Mouse (Mus musculus): ENCODE data around the gene Pip4k2b. TPM values are rescaled to one million over a fixed set of nuclear protein-coding genes. Genes with fewer than 3 reads are reported as not detected.
A peak's percentile ranks its signal among the peaks of the same experiment; 100 is the strongest.

The Pip4k2b gene
- polyA plus RNA-seq, 1 experiment from 2014 or later = 0.75 TPM

GRCm38 (mm10) chr11:97677842-97678241 is 66.7 kb downstream of the Pip4k2b start:
- Histone ChIP-seq H3K9me3 (ENCODE audit: control insufficient read depth, low read length) (no peaks in the 10 kb centered on the region), H3K4me2 (replicated peaks; ENCODE audit: low read depth) (no peak overlapping the region), H3K27ac (replicated peaks) (no peak overlapping the region), H3K9ac (ENCODE audit: low read length) (no peak overlapping the region), H3K27me3 (ENCODE audit: control insufficient read depth, insufficient read depth, low read length) (no peaks in the 10 kb centered on the region), H3K36me3 (ENCODE audit: control insufficient read depth, insufficient read depth, low read length) (peaks cover 36% of the 10 kb centered on the region), H3K4me1 (replicated peaks; ENCODE audit: control insufficient read depth, insufficient read depth) (no peaks in the 10 kb centered on the region), H3K4me3 (ENCODE audit: low read depth, low read length) (no peak overlapping the region)
- no peak for TF ChIP-seq EP300 (optimal IDR thresholded peaks at IDR 0.05)
- TF ChIP-seq CTCF (IDR thresholded peaks at IDR 0.05; ENCODE audit: low read depth) = peak; percentile 48
- WGBS = 74% methylated on average over 8 of the region's 8 CpGs
- DNase-seq (ENCODE audit: low spot score) (no peak), ATAC-seq (ENCODE audit: low FRiP score, low TSS enrichment) (no peak)

GRCm38 (mm10) chr11:97677381-97677780 is 67.1 kb downstream of the Pip4k2b start:
- DNase-seq (ENCODE audit: low spot score) (no peak), ATAC-seq (ENCODE audit: low FRiP score, low TSS enrichment) (no peak)
- 61% methylated on average over 15 of the region's 15 CpGs for WGBS
- TF ChIP-seq EP300 (optimal IDR thresholded peaks at IDR 0.05) (no peak), CTCF (IDR thresholded peaks at IDR 0.05; ENCODE audit: low read depth) (no peak)
- no peaks in the 10 kb centered on the region for H3K4me1 ChIP-seq (replicated peaks; ENCODE audit: control insufficient read depth, insufficient read depth)
- no peaks in the 10 kb centered on the region for H3K9me3 ChIP-seq (ENCODE audit: control insufficient read depth, low read length)
- no peak overlapping the region for H3K4me2 ChIP-seq (replicated peaks; ENCODE audit: low read depth)
- no peaks in the 10 kb centered on the region for H3K27me3 ChIP-seq (ENCODE audit: control insufficient read depth, insufficient read depth, low read length)
- peaks cover 36% of the 10 kb centered on the region for H3K36me3 ChIP-seq (ENCODE audit: control insufficient read depth, insufficient read depth, low read length)
- no peak overlapping the region for H3K4me3 ChIP-seq (ENCODE audit: low read depth, low read length)
- H3K9ac ChIP-seq (ENCODE audit: low read length) = no peak overlapping the region
- no peak overlapping the region for H3K27ac ChIP-seq (replicated peaks)

- Histone ChIP-seq H3K4me3 (ENCODE audit: low read depth, low read length) (no peak overlapping the region), H3K9me3 (ENCODE audit: control insufficient read depth, low read length) (no peaks in the 10 kb centered on the region), H3K9ac (ENCODE audit: low read length) (no peak overlapping the region), H3K27ac (replicated peaks) (no peak overlapping the region), H3K27me3 (ENCODE audit: control insufficient read depth, insufficient read depth, low read length) (no peaks in the 10 kb centered on the region), H3K4me1 (replicated peaks; ENCODE audit: control insufficient read depth, insufficient read depth) (no peaks in the 10 kb centered on the region), H3K4me2 (replicated peaks; ENCODE audit: low read depth) (no peak overlapping the region), H3K36me3 (ENCODE audit: control insufficient read depth, insufficient read depth, low read length) (peaks cover 27% of the 10 kb centered on the region)
- ATAC-seq (ENCODE audit: low FRiP score, low TSS enrichment) (no peak), DNase-seq (ENCODE audit: low spot score) (no peak)
- WGBS = 86% methylated on average over 13 of the region's 15 CpGs
- TF ChIP-seq EP300 (optimal IDR thresholded peaks at IDR 0.05) (no peak), CTCF (IDR thresholded peaks at IDR 0.05; ENCODE audit: low read depth) (no peak)
These were observed 68.3 kb downstream of the Pip4k2b start for GRCm38 (mm10) chr11:97676050-97676754.

GRCm38 (mm10) chr11:97673148-97673547 is 71.4 kb downstream of the Pip4k2b start:
- Histone ChIP-seq H3K27ac (replicated peaks) (no peak overlapping the region), H3K9ac (ENCODE audit: low read length) (no peak overlapping the region), H3K27me3 (ENCODE audit: control insufficient read depth, insufficient read depth, low read length) (no peaks in the 10 kb centered on the region), H3K4me1 (replicated peaks; ENCODE audit: control insufficient read depth, insufficient read depth) (no peaks in the 10 kb centered on the region), H3K36me3 (ENCODE audit: control insufficient read depth, insufficient read depth, low read length) (peaks cover 20% of the 10 kb centered on the region), H3K4me3 (ENCODE audit: low read depth, low read length) (no peak overlapping the region), H3K4me2 (replicated peaks; ENCODE audit: low read depth) (no peak overlapping the region), H3K9me3 (ENCODE audit: control insufficient read depth, low read length) (no peaks in the 10 kb centered on the region)
- ATAC-seq (ENCODE audit: low FRiP score, low TSS enrichment) (no peak), DNase-seq (ENCODE audit: low spot score) (no peak)
- TF ChIP-seq CTCF (IDR thresholded peaks at IDR 0.05; ENCODE audit: low read depth) (no peak), EP300 (optimal IDR thresholded peaks at IDR 0.05) (no peak)
- 74% methylated on average over 11 of the region's 11 CpGs for WGBS

GRCm38 (mm10) chr11:97671177-97671527 is 73.4 kb downstream of the Pip4k2b start:
- WGBS = 48% methylated on average over 2 of the region's 2 CpGs
- no peak for DNase-seq (ENCODE audit: low spot score)

More at GRCm38 (mm10) chr11:97671177-97671527, 73.4 kb downstream of the Pip4k2b start:
- Histone ChIP-seq H3K4me3 (ENCODE audit: low read depth, low read length) (no peak overlapping the region), H3K4me1 (replicated peaks; ENCODE audit: control insufficient read depth, insufficient read depth) (no peaks in the 10 kb centered on the region), H3K9me3 (ENCODE audit: control insufficient read depth, low read length) (no peaks in the 10 kb centered on the region), H3K36me3 (ENCODE audit: control insufficient read depth, insufficient read depth, low read length) (peaks cover 17% of the 10 kb centered on the region), H3K9ac (ENCODE audit: low read length) (no peak overlapping the region; the same call in 1 of the 2 replicates), H3K27me3 (ENCODE audit: control insufficient read depth, insufficient read depth, low read length) (no peaks in the 10 kb centered on the region), H3K27ac (replicated peaks) (no peak overlapping the region), H3K4me2 (replicated peaks; ENCODE audit: low read depth) (no peak overlapping the region)
- TF ChIP-seq CTCF (IDR thresholded peaks at IDR 0.05; ENCODE audit: low read depth) = no peak
- TF ChIP-seq EP300 (optimal IDR thresholded peaks at IDR 0.05) = no peak
- no peak for ATAC-seq (ENCODE audit: low FRiP score, low TSS enrichment)
